8 mouse cellular contexts compared by ENCODE assay signal in the genomic region with DNA sequence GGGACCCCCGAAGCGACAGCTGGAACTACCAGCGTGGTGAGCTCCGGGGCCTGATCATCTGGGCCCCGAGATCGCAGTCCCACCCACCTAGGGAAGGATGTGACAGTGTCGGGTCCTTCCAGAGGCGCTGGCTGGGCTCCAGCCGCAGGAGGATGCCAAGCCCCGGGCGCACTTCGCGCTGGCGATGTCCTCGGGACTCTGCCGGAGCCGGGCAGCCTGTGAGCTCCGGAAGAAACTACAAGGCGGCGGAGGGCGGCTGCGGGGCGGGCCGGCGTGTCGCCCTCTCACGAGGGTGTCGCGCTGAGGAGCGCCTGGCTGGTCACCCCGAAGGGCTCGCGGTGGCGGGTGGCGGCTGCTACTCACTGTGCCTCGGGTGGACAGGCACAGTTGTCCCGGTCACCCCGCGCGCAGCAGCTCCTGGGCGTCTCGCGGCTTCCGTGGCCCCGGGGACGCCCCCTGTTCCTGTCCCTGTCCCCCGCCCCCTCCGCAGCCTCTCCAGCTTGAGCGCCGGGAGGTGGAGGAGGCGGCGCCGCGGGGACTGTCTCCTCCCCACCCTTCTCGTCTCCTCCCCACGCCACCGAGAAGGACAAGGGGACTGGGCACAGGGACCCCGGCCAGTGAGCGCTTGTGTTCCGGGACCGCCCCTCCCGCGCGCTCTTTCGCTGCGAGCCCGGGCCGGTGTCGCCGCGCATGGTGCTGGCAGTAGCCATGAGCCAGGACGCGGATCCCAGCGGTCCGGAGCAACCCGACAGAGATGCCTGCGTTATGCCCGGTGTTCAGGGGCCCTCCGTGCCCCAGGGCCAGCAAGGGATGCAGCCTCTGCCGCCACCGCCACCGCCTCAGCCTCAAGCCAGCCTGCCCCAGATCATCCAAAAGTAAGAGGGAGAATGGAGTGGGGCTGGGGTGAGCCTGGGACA. TPM values are rescaled to one million over a fixed set of nuclear protein-coding genes. Genes with fewer than 3 reads are reported as not detected.
DNase-seq lines count a peak whose midpoint lies in the region; ATAC-seq and TF ChIP-seq lines count a peak whose summit lies in the region.

Gene Rbm20, plus strand, starts transcription at position 589 of the 917 bp plus-strand sequence.

- H3K27me3 ChIP-seq in forebrain, postnatal 0 days (ENCODE audit: insufficient read depth, low read length) = peaks cover 18% of the 10 kb centered on the region; the same call in 1 of the 2 replicates
- peaks cover 87% of the 10 kb centered on the region for H3K27me3 ChIP-seq in midbrain, embryonic 10.5 days (ENCODE audit: low read depth, poor library complexity, severe bottlenecking)
- peaks cover 4% of the 10 kb centered on the region; the same call in 1 of the 2 replicates for H3K27me3 ChIP-seq in stomach, postnatal 0 days (ENCODE audit: control insufficient read depth, insufficient read depth, low read length)

- no peak for TF ChIP-seq EP300 in stomach, postnatal 0 days (optimal IDR thresholded peaks at IDR 0.05)

- peak; percentile 81 for ATAC-seq in forebrain, postnatal 0 days
- peak; percentile 60 for ATAC-seq in stomach, postnatal 0 days (ENCODE audit: low FRiP score, low TSS enrichment)

- H3K4me1 ChIP-seq in forebrain, postnatal 0 days (ENCODE audit: insufficient read depth) = peaks cover 7% of the 10 kb centered on the region; the same call in 1 of the 2 replicates
- peaks cover 25% of the 10 kb centered on the region for H3K4me1 ChIP-seq in midbrain, embryonic 10.5 days
- peaks cover 5% of the 10 kb centered on the region for H3K4me1 ChIP-seq in stomach, postnatal 0 days (replicated peaks; ENCODE audit: control insufficient read depth, insufficient read depth)

- peak within 1 kb of the TSS; percentile 100 for H3K4me2 ChIP-seq in forebrain, postnatal 0 days (ENCODE audit: low read depth)
- peak within 1 kb of the TSS; percentile 100 for H3K4me2 ChIP-seq in stomach, postnatal 0 days (replicated peaks; ENCODE audit: low read depth)

- H3K36me3 ChIP-seq in forebrain, postnatal 0 days (ENCODE audit: insufficient read depth) = no peaks in the 10 kb centered on the region
- no peaks in the 10 kb centered on the region for H3K36me3 ChIP-seq in midbrain, embryonic 10.5 days
- no peaks in the 10 kb centered on the region for H3K36me3 ChIP-seq in stomach, postnatal 0 days (ENCODE audit: control insufficient read depth, insufficient read depth, low read length)

- peak within 1 kb of the TSS; percentile 51 for H3K9ac ChIP-seq in forebrain, postnatal 0 days
- H3K9ac ChIP-seq in stomach, postnatal 0 days (ENCODE audit: low read length) = peak within 1 kb of the TSS; percentile 53

- peak within 1 kb of the TSS; percentile 61 for H3K4me3 ChIP-seq in forebrain, postnatal 0 days (ENCODE audit: low read depth, low read length)
- peak within 1 kb of the TSS; percentile 85 for H3K4me3 ChIP-seq in midbrain, embryonic 10.5 days
- peak within 1 kb of the TSS; percentile 62 for H3K4me3 ChIP-seq in stomach, postnatal 0 days (ENCODE audit: low read depth, low read length)

- WGBS in forebrain, postnatal 0 days = 2% methylated on average over 70 of the region's 82 CpGs
- under 1% methylated on average over 82 of the region's 82 CpGs for WGBS in midbrain, embryonic 10.5 days
- under 1% methylated on average over 75 of the region's 82 CpGs for WGBS in stomach, postnatal 0 days

- intact Hi-C loops in left cerebral cortex, postnatal 25 days (cut with DNase I) = no loop called here

- peak; percentile 46 to 58 for DNase-seq in layer of hippocampus, postnatal 10 days (ENCODE audit: low spot score in 2 of 2)
- no peak for DNase-seq in layer of hippocampus, adult 9-10 months (ENCODE audit: low spot score)
- peak; percentile 69 to 77 for DNase-seq in adrenal gland, postnatal 36 days
- peak; percentile 49 for DNase-seq in forebrain, postnatal 0 days
- DNase-seq in heart, postnatal 4 days = peak; percentile 86
- peak; percentile 25 to 40 for DNase-seq in left cerebral cortex, postnatal 25 days (ENCODE audit: low spot score in 2 of 2)
- peak; percentile 69 for DNase-seq in midbrain, embryonic 10.5 days (ENCODE audit: low spot score)
- DNase-seq in stomach, postnatal 0 days (ENCODE audit: low spot score) = peak; percentile 50

- no peak for TF ChIP-seq CTCF in forebrain, postnatal 0 days (IDR thresholded peaks at IDR 0.05; ENCODE audit: low read depth)
- TF ChIP-seq CTCF in stomach, postnatal 0 days (IDR thresholded peaks at IDR 0.05; ENCODE audit: low read depth) = no peak

- no peaks in the 10 kb centered on the region for H3K9me3 ChIP-seq in forebrain, postnatal 0 days (ENCODE audit: low read length)
- H3K9me3 ChIP-seq in midbrain, embryonic 10.5 days (replicated peaks) = no peaks in the 10 kb centered on the region
- no peaks in the 10 kb centered on the region for H3K9me3 ChIP-seq in stomach, postnatal 0 days (ENCODE audit: control insufficient read depth, low read length)

- no peak within 1 kb of the TSS for H3K27ac ChIP-seq in forebrain, postnatal 0 days (ENCODE audit: low read depth, low read length)
- peak within 1 kb of the TSS; percentile 79 for H3K27ac ChIP-seq in midbrain, embryonic 10.5 days (replicated peaks)
- H3K27ac ChIP-seq in stomach, postnatal 0 days (replicated peaks) = no peak within 1 kb of the TSS

RNA-seq across cellular contexts. Expression of gene Rbm20, which starts in this region (rescaled TPM):
- 1 to 10 TPM; 2.1 to 3.0 TPM for total RNA-seq in layer of hippocampus, postnatal 10 days (2021)
- total RNA-seq in adrenal gland, postnatal 36 days (2021) = 1 to 10 TPM; 1.4 to 2.1 TPM
- 2.9 and 3.4 TPM in 2 replicates for total RNA-seq in forebrain, postnatal 0 days (2014; rRNA removed)
- polyA plus RNA-seq in forebrain, postnatal 0 days (2015; fragmentation: Nextera tagmentation; extraction: Ambion mirVana) = 1.1 and 1.4 TPM in 2 replicates
- 100 to 1,000 TPM; 265 to 287 TPM for total RNA-seq in heart, postnatal 4 days (2021)
- total RNA-seq in left cerebral cortex, postnatal 25 days (2021) = 1 to 10 TPM; 4.1 to 4.9 TPM
- polyA plus RNA-seq in midbrain, embryonic 10.5 days (2016; fragmentation: Nextera tagmentation; extraction: Ambion mirVana) = 0.52 and 0.75 TPM in 2 replicates
- 2.3 and 2.5 TPM in 2 replicates for polyA plus RNA-seq in stomach, postnatal 0 days (2015; fragmentation: Nextera tagmentation; extraction: Ambion mirVana)

Comparison
In these comparisons a context has a peak if more than half of its experiments do, and no peak if none do; other contexts are left out.
1. RNA of gene Rbm20 (total RNA-seq): 265 to 287 TPM in heart, postnatal 4 days; 4.1 to 4.9 TPM in left cerebral cortex, postnatal 25 days, 2.9 to 3.4 TPM in forebrain, postnatal 0 days, 2.1 to 3.0 TPM in layer of hippocampus, postnatal 10 days and 1.4 to 2.1 TPM in adrenal gland, postnatal 36 days; every median in the first group is over 10 times any median in the second.
2. Peak in DNase-seq, H3K4me3 ChIP-seq and H3K27ac ChIP-seq in midbrain, embryonic 10.5 days; RNA of the gene not detected or under 1 TPM.
3. Peak in every context shown above with its lines, with median percentiles within 50 percentile points of each other: H3K4me3 ChIP-seq.